Mouse (Mus musculus): ENCODE results near the gene Nrsn1.
"Not testable (repeated sequence)": the region's sequence is repeated elsewhere in the genome, so short reads cannot be mapped to it uniquely, and the experiment has no call there.

DNA sequence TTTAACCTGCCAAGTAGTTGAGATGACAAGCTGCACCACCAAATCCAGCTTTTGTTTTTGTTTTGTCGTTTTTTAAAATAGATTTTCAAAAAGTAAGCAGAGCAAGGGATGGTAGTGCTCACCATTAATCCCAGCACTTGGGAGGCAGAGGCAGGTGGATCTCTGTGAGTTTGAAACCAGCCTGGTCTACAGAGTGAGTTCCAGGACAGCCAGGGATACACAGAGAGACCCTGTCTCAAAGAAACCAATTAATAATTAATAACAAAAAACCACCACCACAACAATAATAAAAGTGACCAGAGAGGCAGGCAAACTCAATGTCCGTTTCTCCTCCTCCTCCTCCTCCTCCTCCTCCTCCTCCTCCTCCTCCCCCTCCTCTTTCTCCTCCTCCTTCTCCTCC, at the start of gene Nrsn1:
- not testable (repeated sequence) for TF ChIP-seq CTCF (IDR thresholded peaks at IDR 0.05; ENCODE audit: borderline replicate concordance, insufficient read depth, low read depth, low read length); POLR2A (IDR thresholded peaks at IDR 0.05; ENCODE audit: borderline replicate concordance, insufficient read depth, low read length)
